Mouse (Mus musculus): ENCODE data around the gene Arsg. TPM values are rescaled to one million over a fixed set of nuclear protein-coding genes. Genes with fewer than 3 reads are reported as not detected.
A peak's percentile ranks its signal among the peaks of the same experiment; 100 is the strongest.

Arsg gene
- polyA plus RNA-seq, 1 experiment from 2014 or later: 2.7 TPM

- 1% methylated on average over 33 of the region's 33 CpGs for WGBS
- Histone ChIP-seq H3K9ac (ENCODE audit: low read length) (peak overlapping the region; percentile 94), H3K36me3 (ENCODE audit: control insufficient read depth, insufficient read depth, low read length) (no peaks in the 10 kb centered on the region), H3K4me1 (replicated peaks; ENCODE audit: control insufficient read depth, insufficient read depth, low read length) (peaks cover 14% of the 10 kb centered on the region; the same call in 1 of the 2 replicates), H3K4me2 (ENCODE audit: low read depth, low read length, severe bottlenecking) (peak overlapping the region; percentile 94), H3K9me3 (ENCODE audit: control insufficient read depth, low read length) (no peaks in the 10 kb centered on the region), H3K27ac (ENCODE audit: low read depth, low read length) (no peak overlapping the region), H3K4me3 (ENCODE audit: low read depth, low read length) (peak overlapping the region; percentile 76), H3K27me3 (ENCODE audit: control insufficient read depth, insufficient read depth, low read length) (no peaks in the 10 kb centered on the region)
- DNase-seq (ENCODE audit: low spot score) (peak; percentile 76), ATAC-seq (replicated peaks; ENCODE audit: low FRiP score) (no peak; the same call in 1 of the 2 replicates)
Measured at GRCm38 (mm10) chr11:109472171-109472691, 943 bp upstream of the Arsg start.

GRCm38 (mm10) chr11:109472821-109473170 lies 378 bp upstream of the Arsg start:
- ATAC-seq (replicated peaks; ENCODE audit: low FRiP score): peak; percentile 45; the same call in 1 of the 2 replicates
- peak overlapping the region; percentile 50; the same call in 1 of the 2 replicates for H3K27ac ChIP-seq (ENCODE audit: low read depth, low read length)
- H3K4me3 ChIP-seq (ENCODE audit: low read depth, low read length): peak overlapping the region; percentile 76
- DNase-seq (ENCODE audit: low spot score): no peak
- H3K27me3 ChIP-seq (ENCODE audit: control insufficient read depth, insufficient read depth, low read length): no peaks in the 10 kb centered on the region
- H3K4me2 ChIP-seq (ENCODE audit: low read depth, low read length, severe bottlenecking): peak overlapping the region; percentile 94
- WGBS: 0% methylated on average over 13 of the region's 13 CpGs
- peak overlapping the region; percentile 94 for H3K9ac ChIP-seq (ENCODE audit: low read length)
- peaks cover 16% of the 10 kb centered on the region; the same call in 1 of the 2 replicates for H3K4me1 ChIP-seq (replicated peaks; ENCODE audit: control insufficient read depth, insufficient read depth, low read length)
- H3K36me3 ChIP-seq (ENCODE audit: control insufficient read depth, insufficient read depth, low read length): no peaks in the 10 kb centered on the region
- H3K9me3 ChIP-seq (ENCODE audit: control insufficient read depth, low read length): no peaks in the 10 kb centered on the region

GRCm38 (mm10) chr11:109474086-109474742 lies 1.0 kb downstream of the Arsg start:
- peak overlapping the region; percentile 85 for H3K27ac ChIP-seq (ENCODE audit: low read depth, low read length)
- H3K9ac ChIP-seq (ENCODE audit: low read length): peak overlapping the region; percentile 94
- DNase-seq (ENCODE audit: low spot score): no peak
- peak; percentile 31 for ATAC-seq (replicated peaks; ENCODE audit: low FRiP score)
- no peaks in the 10 kb centered on the region for H3K9me3 ChIP-seq (ENCODE audit: control insufficient read depth, low read length)
- peaks cover 16% of the 10 kb centered on the region; the same call in 1 of the 2 replicates for H3K4me1 ChIP-seq (replicated peaks; ENCODE audit: control insufficient read depth, insufficient read depth, low read length)
- H3K36me3 ChIP-seq (ENCODE audit: control insufficient read depth, insufficient read depth, low read length): no peaks in the 10 kb centered on the region
- no peaks in the 10 kb centered on the region for H3K27me3 ChIP-seq (ENCODE audit: control insufficient read depth, insufficient read depth, low read length)
- H3K4me3 ChIP-seq (ENCODE audit: low read depth, low read length): peak overlapping the region; percentile 76
- peak overlapping the region; percentile 94 for H3K4me2 ChIP-seq (ENCODE audit: low read depth, low read length, severe bottlenecking)
- 11% methylated on average over 14 of the region's 14 CpGs for WGBS

- Histone ChIP-seq H3K27ac (ENCODE audit: low read depth, low read length) (no peak overlapping the region), H3K36me3 (ENCODE audit: control insufficient read depth, insufficient read depth, low read length) (no peaks in the 10 kb centered on the region), H3K4me2 (ENCODE audit: low read depth, low read length, severe bottlenecking) (no peak overlapping the region), H3K4me1 (replicated peaks; ENCODE audit: control insufficient read depth, insufficient read depth, low read length) (peaks cover 18% of the 10 kb centered on the region), H3K9me3 (ENCODE audit: control insufficient read depth, low read length) (no peaks in the 10 kb centered on the region), H3K27me3 (ENCODE audit: control insufficient read depth, insufficient read depth, low read length) (no peaks in the 10 kb centered on the region), H3K4me3 (ENCODE audit: low read depth, low read length) (no peak overlapping the region), H3K9ac (ENCODE audit: low read length) (no peak overlapping the region)
- ATAC-seq (replicated peaks; ENCODE audit: low FRiP score) (no peak), DNase-seq (ENCODE audit: low spot score) (no peak)
- 77% methylated on average over 13 of the region's 13 CpGs for WGBS
Measured at GRCm38 (mm10) chr11:109474836-109475235, 1.7 kb downstream of the Arsg start.

GRCm38 (mm10) chr11:109475717-109476116 lies 2.5 kb downstream of the Arsg start:
- H3K4me3 ChIP-seq (ENCODE audit: low read depth, low read length): no peak overlapping the region
- no peak for DNase-seq (ENCODE audit: low spot score)
- no peaks in the 10 kb centered on the region for H3K36me3 ChIP-seq (ENCODE audit: control insufficient read depth, insufficient read depth, low read length)
- 62% methylated on average over 4 of the region's 4 CpGs for WGBS
- H3K9me3 ChIP-seq (ENCODE audit: control insufficient read depth, low read length): no peaks in the 10 kb centered on the region
- H3K27ac ChIP-seq (ENCODE audit: low read depth, low read length): peak overlapping the region; percentile 67; the same call in 1 of the 2 replicates
- H3K27me3 ChIP-seq (ENCODE audit: control insufficient read depth, insufficient read depth, low read length): no peaks in the 10 kb centered on the region
- ATAC-seq (replicated peaks; ENCODE audit: low FRiP score): no peak
- H3K9ac ChIP-seq (ENCODE audit: low read length): peak overlapping the region; percentile 16; the same call in 1 of the 2 replicates
- H3K4me2 ChIP-seq (ENCODE audit: low read depth, low read length, severe bottlenecking): peak overlapping the region; percentile 20; the same call in 1 of the 2 replicates
- H3K4me1 ChIP-seq (replicated peaks; ENCODE audit: control insufficient read depth, insufficient read depth, low read length): peaks cover 20% of the 10 kb centered on the region

- WGBS: 4% methylated on average over 2 of the region's 2 CpGs
- ATAC-seq (replicated peaks; ENCODE audit: low FRiP score): peak; percentile 25; the same call in 1 of the 2 replicates
- Histone ChIP-seq H3K27me3 (ENCODE audit: control insufficient read depth, insufficient read depth, low read length) (no peaks in the 10 kb centered on the region), H3K36me3 (ENCODE audit: control insufficient read depth, insufficient read depth, low read length) (no peaks in the 10 kb centered on the region), H3K4me3 (ENCODE audit: low read depth, low read length) (no peak overlapping the region), H3K9me3 (ENCODE audit: control insufficient read depth, low read length) (no peaks in the 10 kb centered on the region), H3K9ac (ENCODE audit: low read length) (peak overlapping the region; percentile 16; the same call in 1 of the 2 replicates), H3K4me2 (ENCODE audit: low read depth, low read length, severe bottlenecking) (peak overlapping the region; percentile 20; the same call in 1 of the 2 replicates), H3K4me1 (replicated peaks; ENCODE audit: control insufficient read depth, insufficient read depth, low read length) (peaks cover 20% of the 10 kb centered on the region), H3K27ac (ENCODE audit: low read depth, low read length) (peak overlapping the region; percentile 67)
- DNase-seq (ENCODE audit: low spot score): no peak
Measured at GRCm38 (mm10) chr11:109476241-109476640, 3.1 kb downstream of the Arsg start.

GRCm38 (mm10) chr11:109476653-109477052 lies 3.5 kb downstream of the Arsg start:
- H3K4me2 ChIP-seq (ENCODE audit: low read depth, low read length, severe bottlenecking): peak overlapping the region; percentile 20; the same call in 1 of the 2 replicates
- ATAC-seq (replicated peaks; ENCODE audit: low FRiP score): no peak
- no peak for DNase-seq (ENCODE audit: low spot score)
- no peaks in the 10 kb centered on the region for H3K36me3 ChIP-seq (ENCODE audit: control insufficient read depth, insufficient read depth, low read length)
- H3K9ac ChIP-seq (ENCODE audit: low read length): no peak overlapping the region
- WGBS: 36% methylated on average over 6 of the region's 6 CpGs
- no peaks in the 10 kb centered on the region for H3K27me3 ChIP-seq (ENCODE audit: control insufficient read depth, insufficient read depth, low read length)
- peaks cover 20% of the 10 kb centered on the region for H3K4me1 ChIP-seq (replicated peaks; ENCODE audit: control insufficient read depth, insufficient read depth, low read length)
- no peaks in the 10 kb centered on the region for H3K9me3 ChIP-seq (ENCODE audit: control insufficient read depth, low read length)
- H3K27ac ChIP-seq (ENCODE audit: low read depth, low read length): peak overlapping the region; percentile 67
- H3K4me3 ChIP-seq (ENCODE audit: low read depth, low read length): no peak overlapping the region

- Histone ChIP-seq H3K9ac (ENCODE audit: low read length) (no peak overlapping the region), H3K27me3 (ENCODE audit: control insufficient read depth, insufficient read depth, low read length) (no peaks in the 10 kb centered on the region), H3K9me3 (ENCODE audit: control insufficient read depth, low read length) (no peaks in the 10 kb centered on the region), H3K4me3 (ENCODE audit: low read depth, low read length) (no peak overlapping the region), H3K4me1 (replicated peaks; ENCODE audit: control insufficient read depth, insufficient read depth, low read length) (peaks cover 20% of the 10 kb centered on the region), H3K36me3 (ENCODE audit: control insufficient read depth, insufficient read depth, low read length) (no peaks in the 10 kb centered on the region), H3K27ac (ENCODE audit: low read depth, low read length) (no peak overlapping the region), H3K4me2 (ENCODE audit: low read depth, low read length, severe bottlenecking) (no peak overlapping the region)
- 58% methylated on average over 16 of the region's 16 CpGs for WGBS
- DNase-seq (ENCODE audit: low spot score) (no peak), ATAC-seq (replicated peaks; ENCODE audit: low FRiP score) (no peak)
Measured at GRCm38 (mm10) chr11:109477606-109478380, 4.6 kb downstream of the Arsg start.
